Mouse (Mus musculus) kidney, postnatal 25 days (tissue): Measurements from ENCODE around the gene Gzmd.
"Not testable (repeated sequence)": the region's sequence is repeated elsewhere in the genome, so short reads cannot be mapped to it uniquely, and the experiment has no call there.

ENCODE experiments used
- DNase-seq, 2 experiments: peaks; one replicate each; pipeline ENCODE4 v3.0.0; 2021; ENCODE audit warnings: mixed read lengths in 2 of 2

Gzmd gene

GRCm38 (mm10) chr14:56132508-56132907 lies at the start of gene Gzmd:
Gene Gzmd, minus strand, starts transcription at chr14:56132608.
- DNase-seq: not testable (repeated sequence)

GRCm38 (mm10) chr14:56177651-56178050 lies 45.2 kb upstream of the Gzmd start:
- peak; percentile 39 to 62 for DNase-seq

GRCm38 (mm10) chr14:56174499-56174898 lies 42.1 kb upstream of the Gzmd start, which contains the start of gene Gzmn:
Gene Gzmn, minus strand, starts transcription at chr14:56174599.
- no peak for DNase-seq

GRCm38 (mm10) chr14:56173396-56173795 lies 41.0 kb upstream of the Gzmd start:
- no peak for DNase-seq

GRCm38 (mm10) chr14:56172744-56173143 lies 40.3 kb upstream of the Gzmd start:
- no peak for DNase-seq

GRCm38 (mm10) chr14:56168009-56168408 lies 35.6 kb upstream of the Gzmd start:
- no peak for DNase-seq

- DNase-seq: no peak
Observed at GRCm38 (mm10) chr14:56162109-56162508, 29.7 kb upstream of the Gzmd start.

GRCm38 (mm10) chr14:56159479-56159878 lies 27.1 kb upstream of the Gzmd start, which contains the start of gene Gzmg:
Gene Gzmg, minus strand, starts transcription at chr14:56159579.
- DNase-seq: not testable (repeated sequence)

GRCm38 (mm10) chr14:56155340-56155739 lies 22.9 kb upstream of the Gzmd start:
- no peak for DNase-seq

- DNase-seq: not testable (repeated sequence)
Observed at GRCm38 (mm10) chr14:56133675-56134074, 1.3 kb upstream of the Gzmd start.

GRCm38 (mm10) chr14:56128341-56128740 lies 4.1 kb downstream of the Gzmd start:
- DNase-seq: no peak

GRCm38 (mm10) chr14:56123516-56123915 lies 8.9 kb downstream of the Gzmd start:
- no peak for DNase-seq

- no peak for DNase-seq
Observed at GRCm38 (mm10) chr14:56120525-56120924, 11.9 kb downstream of the Gzmd start, which contains the start of gene Gzme. Gene Gzme, minus strand, starts transcription at chr14:56120625.

GRCm38 (mm10) chr14:56115531-56116310 lies 16.7 kb downstream of the Gzmd start:
- not testable (repeated sequence) for DNase-seq

- no peak for DNase-seq
Observed at GRCm38 (mm10) chr14:56105447-56106180, 26.8 kb downstream of the Gzmd start.

GRCm38 (mm10) chr14:56105016-56105415 lies 27.4 kb downstream of the Gzmd start:
- DNase-seq: no peak

- no peak for DNase-seq
Observed at GRCm38 (mm10) chr14:56103452-56103851, 29.0 kb downstream of the Gzmd start.

GRCm38 (mm10) chr14:56102386-56102785 lies 30.0 kb downstream of the Gzmd start, which contains the start of gene Ctsg:
Gene Ctsg, minus strand, starts transcription at chr14:56102574.
- no peak for DNase-seq

- DNase-seq: peak in 1 of 2 experiments; percentile 14
Observed at GRCm38 (mm10) chr14:56098940-56099339, 33.5 kb downstream of the Gzmd start.

GRCm38 (mm10) chr14:56097597-56097996 lies 34.8 kb downstream of the Gzmd start:
- DNase-seq: no peak

- no peak for DNase-seq
Observed at GRCm38 (mm10) chr14:56093353-56093752, 39.1 kb downstream of the Gzmd start.

GRCm38 (mm10) chr14:56086711-56087110 lies 45.7 kb downstream of the Gzmd start:
- DNase-seq: no peak

- DNase-seq: no peak
Observed at GRCm38 (mm10) chr14:56085167-56085566, 47.2 kb downstream of the Gzmd start, which contains the start of gene Mcpt8. Gene Mcpt8, minus strand, starts transcription at chr14:56085273.

GRCm38 (mm10) chr14:56082016-56082415 lies 50.4 kb downstream of the Gzmd start:
- DNase-seq: no peak
